Mouse (Mus musculus) neural tube, embryonic 15.5 days (tissue): ENCODE results near the gene Rexo5. TPM values are rescaled to one million over a fixed set of nuclear protein-coding genes. Genes with fewer than 3 reads are reported as not detected.
A peak's percentile ranks its signal among the peaks of the same experiment; 100 is the strongest.

Source experiments
- ATAC-seq: fragments of 200-750 bp; cut with Nextera tagmentation; 2 replicates; pipeline ENCODE4 v1.8.0; 2017; ENCODE audit warnings: mild to moderate bottlenecking, moderate TSS enrichment, moderate library complexity; ENCODE audit not compliant: low FRiP score
- H3K27ac ChIP-seq: fragments of 300-500 bp; sonication (generic); replicated peaks from 2 replicates; pipeline ENCODE4 v1.5.1; 2015; ENCODE audit warnings: mild to moderate bottlenecking, inconsistent platforms
- H3K27me3 ChIP-seq: fragments of 300-500 bp; sonication (generic); replicated peaks from 2 replicates; pipeline ENCODE4 v1.6.1; 2015; ENCODE audit warnings: inconsistent platforms
- H3K36me3 ChIP-seq: fragments of 300-500 bp; sonication (generic); 2 replicates; pipeline ENCODE4 v1.6.1; 2015; ENCODE audit warnings: inconsistent platforms
- H3K4me1 ChIP-seq: fragments of 300-500 bp; sonication (generic); 2 replicates; pipeline ENCODE4 v1.6.1; 2015; ENCODE audit warnings: inconsistent platforms
- H3K4me2 ChIP-seq: fragments of 300-500 bp; sonication (generic); 2 replicates; pipeline ENCODE4 v1.6.1; 2015; ENCODE audit warnings: inconsistent platforms, mild to moderate bottlenecking, moderate library complexity
- H3K4me3 ChIP-seq: fragments of 300-500 bp; sonication (generic); replicated peaks from 2 replicates; pipeline ENCODE4 v1.5.1; 2015; ENCODE audit warnings: mild to moderate bottlenecking, inconsistent platforms
- H3K9ac ChIP-seq: fragments of 300-500 bp; sonication (generic); replicated peaks from 2 replicates; pipeline ENCODE4 v1.6.1; 2015; ENCODE audit warnings: mild to moderate bottlenecking, inconsistent platforms
- H3K9me3 ChIP-seq: fragments of 300-500 bp; sonication (generic); replicated peaks from 2 replicates; pipeline ENCODE4 v1.6.1; 2016; ENCODE audit warnings: inconsistent platforms
- WGBS: fragments of 180-500 bp; shearing (Covaris S2); methylation state at CpG from one replicate; pipeline ENCODE4 v1.1.7; 2015; ENCODE audit warnings: mixed read lengths; 5-methylcytosine and 5-hydroxymethylcytosine counted together
- polyA plus RNA-seq: library from polyadenylated mRNA; unstranded; fragments of >200 nt; fragmentation: Nextera tagmentation; extraction: Ambion mirVana; gene quantifications from 2 replicates; pipeline ENCODE4 v1.2.1, GENCODE M21; 2015

Rexo5 gene
- polyA plus RNA-seq, 1 experiment from 2014 or later: 6.0 TPM

DNA sequence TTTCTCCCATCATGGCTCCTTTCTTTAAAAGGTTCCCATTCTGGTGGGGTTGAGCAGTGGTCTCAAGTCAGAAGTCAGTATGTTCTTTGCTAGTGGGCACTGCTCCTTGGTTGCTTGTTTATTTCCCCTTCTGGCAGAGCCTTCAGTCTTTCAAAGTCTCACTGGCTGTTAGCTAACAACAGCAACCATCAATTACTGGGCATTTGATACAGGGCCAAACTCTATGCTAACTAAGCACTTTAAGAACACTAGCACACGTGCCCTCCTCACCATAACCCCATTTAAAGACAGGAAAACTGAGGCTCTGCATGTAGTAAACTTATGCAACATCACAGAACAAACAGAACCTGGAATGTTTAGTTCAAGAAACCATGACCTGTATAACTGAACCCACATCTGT is 68.4 kb downstream of the Rexo5 start:
- no peak overlapping the region for H3K9ac ChIP-seq
- 0 out of 2 replicates have a peak, but pooled peaks have one; percentile 24 for ATAC-seq

DNA sequence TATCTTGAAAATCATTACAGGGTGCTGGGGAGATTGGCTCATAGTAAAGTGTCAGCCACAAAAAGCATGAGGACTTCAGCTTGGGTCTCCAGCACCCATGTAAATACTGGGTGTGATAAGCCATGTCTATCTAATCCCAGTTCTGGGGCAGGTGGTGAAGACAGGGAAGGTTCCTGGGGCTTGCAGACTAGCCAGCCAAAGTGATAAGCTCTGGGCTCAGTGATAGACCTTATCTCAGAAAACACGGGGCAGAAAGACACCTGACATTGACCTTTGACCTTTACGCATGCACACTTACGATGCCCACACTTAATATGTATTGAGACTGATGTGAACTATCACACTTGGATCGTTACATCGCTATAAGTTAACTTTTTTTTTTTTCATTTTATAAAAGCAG is 70.7 kb downstream of the Rexo5 start:
- H3K36me3 ChIP-seq: no peaks in the 10 kb centered on the region; the same call in 1 of the 2 replicates
- no peaks in the 10 kb centered on the region for H3K9me3 ChIP-seq
- H3K4me2 ChIP-seq: no peak overlapping the region
- no peak overlapping the region for H3K9ac ChIP-seq
- no peak overlapping the region for H3K27ac ChIP-seq
- H3K27me3 ChIP-seq: no peaks in the 10 kb centered on the region
- no peak overlapping the region for H3K4me3 ChIP-seq
- 94% methylated on average over 5 of the region's 5 CpGs for WGBS
- H3K4me1 ChIP-seq: peaks cover 14% of the 10 kb centered on the region
- no peak for ATAC-seq

More for the DNA sequence above, 68.4 kb downstream of the Rexo5 start:
- Histone ChIP-seq H3K27me3 (no peaks in the 10 kb centered on the region), H3K36me3 (peaks cover 14% of the 10 kb centered on the region), H3K4me2 (no peak overlapping the region), H3K9me3 (no peaks in the 10 kb centered on the region), H3K27ac (peak overlapping the region; percentile 42; the same call in 1 of the 2 replicates), H3K4me1 (peaks cover 14% of the 10 kb centered on the region), H3K4me3 (no peak overlapping the region)
- 38% methylated on average over 1 of the region's 1 CpGs for WGBS

DNA sequence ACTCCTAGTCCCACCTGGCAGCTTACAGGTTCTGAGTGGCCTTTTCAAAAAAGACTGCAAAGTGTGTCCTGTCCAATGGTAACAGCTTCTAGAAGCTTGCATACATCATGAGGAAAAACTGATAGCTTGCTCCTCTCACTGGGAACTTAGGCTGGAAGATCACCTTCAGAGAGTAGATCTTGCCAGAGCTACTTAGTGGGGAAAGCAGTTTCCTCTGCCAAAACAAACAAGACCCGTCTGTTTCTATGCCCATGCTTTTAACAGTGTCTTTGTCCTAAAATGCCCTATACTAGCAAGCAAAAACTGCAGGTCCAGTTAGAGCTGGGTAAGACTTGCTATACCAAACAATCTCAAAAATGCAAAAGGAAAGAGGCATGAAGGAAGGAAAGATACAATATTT is 72.3 kb downstream of the Rexo5 start:
- Histone ChIP-seq H3K9ac (no peak overlapping the region), H3K4me2 (no peak overlapping the region), H3K4me3 (no peak overlapping the region), H3K27me3 (no peaks in the 10 kb centered on the region), H3K36me3 (peaks cover 3% of the 10 kb centered on the region; the same call in 1 of the 2 replicates), H3K27ac (no peak overlapping the region), H3K4me1 (peaks cover 9% of the 10 kb centered on the region), H3K9me3 (no peaks in the 10 kb centered on the region)
- ATAC-seq: no peak
- 45% methylated on average over 1 of the region's 1 CpGs for WGBS

DNA sequence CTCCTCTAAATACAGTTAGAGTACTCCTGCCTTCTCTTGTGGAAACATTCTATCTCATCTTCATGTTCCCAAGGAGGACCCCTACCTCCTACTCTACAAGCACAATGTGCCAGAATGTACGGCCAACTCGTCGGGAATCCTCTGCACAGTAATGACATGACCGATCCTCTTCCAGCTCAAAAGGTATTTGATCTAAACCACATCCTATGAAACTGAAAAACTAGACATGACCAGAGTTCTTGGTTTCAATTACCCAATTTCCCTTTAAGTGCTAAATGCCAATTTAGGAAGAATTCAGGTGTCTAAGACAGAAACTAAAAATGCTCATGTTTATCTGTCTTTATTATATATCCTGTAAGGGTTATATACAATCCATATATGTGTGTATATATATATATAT is 78.4 kb downstream of the Rexo5 start:
- ATAC-seq: no peak
- Histone ChIP-seq H3K36me3 (peaks cover 5% of the 10 kb centered on the region; the same call in 1 of the 2 replicates), H3K27me3 (no peaks in the 10 kb centered on the region), H3K9me3 (no peaks in the 10 kb centered on the region), H3K4me3 (no peak overlapping the region), H3K9ac (no peak overlapping the region), H3K4me1 (no peaks in the 10 kb centered on the region), H3K4me2 (no peak overlapping the region), H3K27ac (no peak overlapping the region)
- 96% methylated on average over 4 of the region's 4 CpGs for WGBS

DNA sequence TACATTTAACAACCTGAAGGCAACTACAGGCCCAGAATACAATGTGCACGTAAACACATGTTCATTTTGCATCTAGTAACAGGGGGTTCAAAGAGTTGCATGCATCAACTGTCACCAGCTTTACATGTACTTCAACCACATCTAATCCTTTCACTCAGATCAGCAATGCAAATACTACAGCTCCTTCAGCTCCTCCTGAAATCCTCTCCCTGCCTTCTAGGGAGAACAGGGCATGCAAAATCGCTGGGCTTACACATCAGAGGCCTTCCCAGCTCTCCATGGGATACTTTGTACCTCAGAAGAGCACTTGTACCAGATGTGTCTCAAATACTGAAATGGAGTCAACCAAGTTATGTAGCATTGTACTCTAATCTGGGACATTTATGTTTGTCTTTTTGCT is 79.2 kb downstream of the Rexo5 start:
- ATAC-seq: no peak
- Histone ChIP-seq H3K36me3 (peaks cover 7% of the 10 kb centered on the region; the same call in 1 of the 2 replicates), H3K27ac (no peak overlapping the region), H3K9ac (no peak overlapping the region), H3K4me2 (no peak overlapping the region), H3K9me3 (no peaks in the 10 kb centered on the region), H3K27me3 (no peaks in the 10 kb centered on the region), H3K4me3 (no peak overlapping the region), H3K4me1 (no peaks in the 10 kb centered on the region)
- WGBS: 44% methylated on average over 2 of the region's 2 CpGs

DNA sequence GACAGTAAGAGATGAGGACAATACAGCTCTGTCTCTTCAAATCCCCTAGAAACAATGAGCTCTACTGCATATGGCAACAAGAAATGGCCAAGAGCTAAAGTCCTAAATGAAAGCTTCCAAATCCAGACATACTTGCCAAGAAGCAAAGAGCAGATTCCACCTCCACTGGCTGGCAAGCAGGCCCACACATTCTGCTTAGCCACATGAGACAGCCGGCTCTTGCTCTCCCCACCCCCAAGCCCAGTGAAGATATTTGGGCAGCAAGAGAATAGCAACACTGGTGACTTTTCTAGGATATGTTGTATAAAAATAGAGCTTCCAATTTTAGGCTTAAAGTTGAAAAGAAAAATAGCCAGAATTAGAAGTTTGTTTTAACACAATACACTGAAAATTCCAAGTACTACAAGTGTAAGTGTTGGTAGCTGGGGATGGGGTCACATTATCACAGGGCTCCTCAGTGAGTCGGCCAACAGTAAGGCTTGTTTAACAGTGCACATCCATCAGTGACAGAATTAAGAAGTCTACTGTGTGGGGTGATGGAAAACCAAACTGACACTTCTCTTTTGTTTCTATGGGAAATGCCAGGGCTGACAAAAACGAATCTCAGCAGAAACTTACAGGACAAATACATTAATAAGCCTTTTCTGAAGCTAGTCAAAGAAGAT is 82.1 kb downstream of the Rexo5 start:
- H3K9me3 ChIP-seq: no peaks in the 10 kb centered on the region
- peaks cover 8% of the 10 kb centered on the region for H3K36me3 ChIP-seq
- H3K4me2 ChIP-seq: no peak overlapping the region
- H3K27me3 ChIP-seq: no peaks in the 10 kb centered on the region
- H3K27ac ChIP-seq: no peak overlapping the region
- H3K4me3 ChIP-seq: no peak overlapping the region
- H3K9ac ChIP-seq: no peak overlapping the region
- ATAC-seq: no peak
- WGBS: 60% methylated on average over 3 of the region's 3 CpGs
- H3K4me1 ChIP-seq: no peaks in the 10 kb centered on the region

DNA sequence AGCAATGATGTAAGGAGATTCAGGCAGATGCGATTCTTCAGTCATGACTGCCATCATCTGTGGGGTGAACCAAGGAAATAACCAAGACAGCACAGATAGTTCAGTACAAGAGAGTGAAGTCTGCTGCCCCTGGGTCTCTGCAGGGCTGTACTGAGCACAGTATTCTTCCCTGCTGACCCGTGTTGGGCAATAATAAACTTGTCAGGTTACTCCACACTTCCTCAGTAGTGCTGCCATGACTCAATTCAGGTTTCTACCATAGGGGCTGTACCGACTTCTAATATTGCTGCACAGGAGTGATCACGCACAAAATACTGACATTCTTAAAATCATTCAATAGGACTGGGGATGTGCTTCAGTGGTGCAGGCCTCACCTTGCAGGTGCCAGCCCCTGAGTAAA is 85.4 kb downstream of the Rexo5 start:
- Histone ChIP-seq H3K27me3 (no peaks in the 10 kb centered on the region), H3K4me2 (no peak overlapping the region), H3K4me3 (no peak overlapping the region), H3K9me3 (no peaks in the 10 kb centered on the region), H3K9ac (no peak overlapping the region), H3K36me3 (peaks cover 6% of the 10 kb centered on the region), H3K4me1 (no peaks in the 10 kb centered on the region), H3K27ac (no peak overlapping the region)
- ATAC-seq: no peak
- WGBS: 91% methylated on average over 4 of the region's 4 CpGs

DNA sequence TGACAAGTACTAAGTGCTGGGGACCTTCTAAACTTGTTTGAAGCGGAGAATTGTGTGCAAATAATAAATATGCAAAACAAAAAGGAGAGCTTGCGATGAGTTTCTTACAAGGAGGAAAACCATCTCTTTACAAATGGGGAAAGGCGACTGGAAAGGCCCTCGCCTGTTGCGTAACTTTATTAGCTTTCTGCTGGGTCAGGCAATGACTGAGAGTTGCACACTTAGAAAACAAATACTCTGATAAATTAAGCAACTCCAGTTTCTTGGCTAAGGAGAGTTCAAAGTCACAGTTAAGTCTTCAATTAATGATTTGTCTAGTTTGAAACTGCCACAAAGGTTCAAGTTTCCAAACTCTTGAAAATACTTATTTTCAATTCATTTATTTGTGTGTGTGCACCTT is 86.5 kb downstream of the Rexo5 start:
- Histone ChIP-seq H3K4me1 (no peaks in the 10 kb centered on the region), H3K27ac (no peak overlapping the region), H3K9me3 (no peaks in the 10 kb centered on the region), H3K9ac (no peak overlapping the region), H3K4me2 (no peak overlapping the region), H3K36me3 (peaks cover 6% of the 10 kb centered on the region), H3K27me3 (no peaks in the 10 kb centered on the region), H3K4me3 (no peak overlapping the region)
- no peak for ATAC-seq
- 92% methylated on average over 5 of the region's 5 CpGs for WGBS

DNA sequence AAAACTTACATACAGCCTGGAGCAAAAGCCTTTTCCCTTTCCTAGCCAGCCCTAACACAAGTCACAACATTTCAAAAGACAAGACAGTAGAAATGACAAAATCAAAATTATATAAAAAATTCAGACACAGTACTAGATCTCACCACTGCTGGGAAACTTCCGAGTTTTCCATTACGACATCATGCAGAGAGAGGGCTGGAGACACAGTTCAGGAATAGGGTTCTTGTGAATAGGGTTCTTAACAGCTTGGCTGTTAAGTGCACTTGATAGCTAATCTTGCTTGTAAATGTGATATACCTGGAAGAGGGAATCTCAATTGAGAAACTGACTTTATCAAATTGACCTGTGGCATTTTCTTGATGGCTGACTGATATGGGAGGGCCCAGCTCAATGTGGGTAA is 87.4 kb downstream of the Rexo5 start:
- 93% methylated on average over 2 of the region's 2 CpGs for WGBS
- no peak for ATAC-seq
- no peak overlapping the region for H3K9ac ChIP-seq

DNA sequence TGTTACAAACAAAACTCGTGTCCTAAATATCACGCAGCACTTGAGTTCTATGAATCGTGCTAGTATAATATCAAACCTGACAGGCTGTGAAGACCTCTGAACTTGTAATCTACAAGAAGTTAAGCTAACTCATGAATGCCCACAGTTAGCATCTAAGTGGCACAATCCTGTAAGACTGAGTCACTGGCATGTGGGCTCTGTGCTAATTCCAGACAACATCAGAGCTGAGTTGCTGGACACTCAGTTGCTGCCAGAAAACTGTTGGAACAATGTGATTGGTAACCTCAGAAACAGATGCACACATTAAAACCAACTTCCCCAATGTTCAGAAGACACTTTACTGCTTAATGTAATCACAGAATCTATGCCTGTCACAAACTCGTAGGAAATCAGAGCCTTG is 94.1 kb downstream of the Rexo5 start:
- no peak for ATAC-seq
- no peak overlapping the region for H3K4me3 ChIP-seq
- no peak overlapping the region for H3K9ac ChIP-seq
- H3K4me2 ChIP-seq: no peak overlapping the region
- no peak overlapping the region for H3K27ac ChIP-seq
- no peaks in the 10 kb centered on the region for H3K9me3 ChIP-seq
- H3K36me3 ChIP-seq: 0 out of 2 replicates have a peak, but pooled peaks cover 4% of the 10 kb centered on the region
- 95% methylated on average over 4 of the region's 4 CpGs for WGBS
- H3K4me1 ChIP-seq: 0 out of 2 replicates have a peak, but pooled peaks cover 8% of the 10 kb centered on the region
- no peaks in the 10 kb centered on the region for H3K27me3 ChIP-seq

More for the DNA sequence above, 87.4 kb downstream of the Rexo5 start:
- H3K4me3 ChIP-seq: no peak overlapping the region
- no peaks in the 10 kb centered on the region for H3K27me3 ChIP-seq
- no peak overlapping the region for H3K4me2 ChIP-seq
- no peaks in the 10 kb centered on the region for H3K4me1 ChIP-seq
- H3K36me3 ChIP-seq: peaks cover 6% of the 10 kb centered on the region
- no peaks in the 10 kb centered on the region for H3K9me3 ChIP-seq
- no peak overlapping the region for H3K27ac ChIP-seq

DNA sequence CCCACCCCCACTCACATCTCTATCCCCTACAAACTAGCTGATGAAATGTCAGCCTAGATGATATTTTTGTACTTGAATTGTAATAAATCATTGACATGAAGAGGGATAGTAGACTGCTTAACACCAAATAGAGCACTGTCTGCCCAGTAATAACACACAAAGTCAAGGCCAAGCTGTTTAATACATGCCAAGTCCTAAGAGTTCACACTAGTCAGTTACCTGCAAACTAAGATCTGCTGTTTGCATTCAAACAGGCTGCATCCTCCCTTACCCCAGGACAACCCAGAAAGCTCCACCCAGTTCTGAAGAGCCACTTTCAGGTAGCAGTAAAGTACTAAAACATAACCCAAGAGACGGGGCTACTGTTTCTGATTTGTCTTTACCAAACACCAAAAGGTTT is 98.4 kb downstream of the Rexo5 start:
- no peak for ATAC-seq
- Histone ChIP-seq H3K9ac (no peak overlapping the region), H3K4me3 (no peak overlapping the region), H3K4me1 (peaks cover 38% of the 10 kb centered on the region), H3K27ac (no peak overlapping the region), H3K4me2 (no peak overlapping the region), H3K36me3 (no peaks in the 10 kb centered on the region), H3K27me3 (no peaks in the 10 kb centered on the region), H3K9me3 (no peaks in the 10 kb centered on the region)
- 90% methylated on average over 1 of the region's 1 CpGs for WGBS

DNA sequence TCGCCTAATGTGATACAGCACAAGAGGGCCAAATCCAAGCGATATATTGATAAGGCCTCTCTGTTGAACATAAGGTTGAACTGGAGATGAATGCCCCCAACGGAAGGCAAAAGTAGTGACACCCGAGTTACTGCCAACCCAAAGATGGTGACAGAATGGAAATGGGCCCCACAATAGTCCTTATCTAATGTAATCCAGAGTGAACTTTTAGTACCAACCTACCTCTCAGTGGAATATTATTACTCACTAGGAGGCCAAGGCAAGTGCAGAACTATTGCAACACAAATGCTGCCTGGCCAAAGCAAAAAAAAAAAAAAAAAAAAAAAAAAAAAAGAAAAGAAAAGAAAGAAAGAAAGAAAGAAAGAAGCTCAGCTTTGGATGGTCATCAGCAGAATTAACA is 98.9 kb downstream of the Rexo5 start:
- Histone ChIP-seq H3K4me2 (no peak overlapping the region), H3K27me3 (no peaks in the 10 kb centered on the region), H3K9ac (no peak overlapping the region), H3K4me1 (peaks cover 44% of the 10 kb centered on the region), H3K9me3 (no peaks in the 10 kb centered on the region), H3K4me3 (no peak overlapping the region), H3K36me3 (no peaks in the 10 kb centered on the region), H3K27ac (no peak overlapping the region)
- WGBS: 97% methylated on average over 4 of the region's 4 CpGs
- no peak for ATAC-seq
